Mouse (Mus musculus): ENCODE measurements around the gene Rad51b. TPM values are rescaled to one million over a fixed set of nuclear protein-coding genes. Genes with fewer than 3 reads are reported as not detected.

Rad51b gene
- polyA plus RNA-seq, 1 experiment from 2014 or later = 5.1 TPM

GRCm38 (mm10) chr12:79759180-79759902 is 462.3 kb downstream of the Rad51b start:
- ATAC-seq = peak; percentile 80
- TF ChIP-seq CTCF (IDR thresholded peaks at IDR 0.05) = peak; percentile 62
- CTCF ChIA-PET = interaction anchor here (1.4 kb wide), 1 partner anchor 15 kb away, joined by 3 read pairs; no protein-coding TSS in a partner anchor
- in situ Hi-C loops (cut with MboI; ENCODE audit: low pct_unique_long_range_greater_than_20kb) = loop anchor here (10.0 to 25.0 kb wide), 2 partner anchors 345 to 397 kb away; no protein-coding TSS in a partner anchor
- POLR2A ChIA-PET = interaction anchor here (0.6 to 0.7 kb wide), 2 partner anchors 27 to 490 kb away, joined by 3 read pairs; no protein-coding TSS in a partner anchor
- DNase-seq (ENCODE audit: low read depth, low spot score) = peak; percentile 67
- H3K27me3 ChIP-seq = no peaks in the 10 kb centered on the region

GRCm38 (mm10) chr12:79761217-79761616 is 464.1 kb downstream of the Rad51b start:
- ChIA-PET CTCF (no interaction called here), POLR2A (no interaction called here)
- no peak for TF ChIP-seq CTCF (IDR thresholded peaks at IDR 0.05)
- DNase-seq (ENCODE audit: low read depth, low spot score) (no peak), ATAC-seq (no peak)
- H3K27me3 ChIP-seq = no peaks in the 10 kb centered on the region
- in situ Hi-C loops (cut with MboI; ENCODE audit: low pct_unique_long_range_greater_than_20kb) = loop anchor here (25.0 kb wide), 1 partner anchor 399 kb away; no protein-coding TSS in a partner anchor

- in situ Hi-C loops (cut with MboI; ENCODE audit: low pct_unique_long_range_greater_than_20kb) = loop anchor here (25.0 kb wide), 1 partner anchor 400 kb away; no protein-coding TSS in a partner anchor
- POLR2A ChIA-PET = no interaction called here
- DNase-seq (ENCODE audit: low read depth, low spot score) = no peak
Observed at GRCm38 (mm10) chr12:79762087-79762486, 465.0 kb downstream of the Rad51b start.

GRCm38 (mm10) chr12:79762570-79763275 is 465.6 kb downstream of the Rad51b start:
- ATAC-seq (no peak), DNase-seq (ENCODE audit: low read depth, low spot score) (no peak)
- no peaks in the 10 kb centered on the region for H3K27me3 ChIP-seq
- POLR2A ChIA-PET = no interaction called here
- TF ChIP-seq CTCF (IDR thresholded peaks at IDR 0.05) = no peak
- in situ Hi-C loops (cut with MboI; ENCODE audit: low pct_unique_long_range_greater_than_20kb) = loop anchor here (25.0 kb wide), 1 partner anchor 400 kb away; no protein-coding TSS in a partner anchor
- CTCF ChIA-PET = no interaction called here

More at GRCm38 (mm10) chr12:79762087-79762486, 465.0 kb downstream of the Rad51b start:
- TF ChIP-seq CTCF (IDR thresholded peaks at IDR 0.05) = no peak
- no peaks in the 10 kb centered on the region for H3K27me3 ChIP-seq
- no peak for ATAC-seq
- CTCF ChIA-PET = no interaction called here

GRCm38 (mm10) chr12:79766116-79766515 is 469.0 kb downstream of the Rad51b start:
- CTCF ChIA-PET = no interaction called here

GRCm38 (mm10) chr12:79768741-79769322 is 471.8 kb downstream of the Rad51b start:
- ChIA-PET CTCF (no interaction called here), POLR2A (no interaction called here)
- in situ Hi-C loops (cut with MboI; ENCODE audit: low pct_unique_long_range_greater_than_20kb) = loop anchor here (25.0 kb wide), 1 partner anchor 407 kb away; no protein-coding TSS in a partner anchor
- DNase-seq (ENCODE audit: low read depth, low spot score) (no peak), ATAC-seq (no peak)
- TF ChIP-seq CTCF (IDR thresholded peaks at IDR 0.05) = no peak
- H3K27me3 ChIP-seq = no peaks in the 10 kb centered on the region

More at GRCm38 (mm10) chr12:79766116-79766515, 469.0 kb downstream of the Rad51b start:
- TF ChIP-seq CTCF (IDR thresholded peaks at IDR 0.05) = no peak
- no peak for ATAC-seq
- POLR2A ChIA-PET = no interaction called here
- no peaks in the 10 kb centered on the region for H3K27me3 ChIP-seq
- DNase-seq (ENCODE audit: low read depth, low spot score) = no peak
- in situ Hi-C loops (cut with MboI; ENCODE audit: low pct_unique_long_range_greater_than_20kb) = loop anchor here (25.0 kb wide), 1 partner anchor 404 kb away; no protein-coding TSS in a partner anchor

- in situ Hi-C loops (cut with MboI; ENCODE audit: low pct_unique_long_range_greater_than_20kb) = loop anchor here (25.0 kb wide), 1 partner anchor 407 kb away; no protein-coding TSS in a partner anchor
- no peak for DNase-seq (ENCODE audit: low read depth, low spot score)
Observed at GRCm38 (mm10) chr12:79769763-79770162, 472.7 kb downstream of the Rad51b start.

GRCm38 (mm10) chr12:79771194-79771593 is 474.1 kb downstream of the Rad51b start:
- no peak for TF ChIP-seq CTCF (IDR thresholded peaks at IDR 0.05)
- DNase-seq (ENCODE audit: low read depth, low spot score) (no peak), ATAC-seq (no peak)
- ChIA-PET POLR2A (interaction anchor here (1.3 kb wide), 1 partner anchor 11 kb away, joined by 11 read pairs; no protein-coding TSS in a partner anchor), CTCF (no interaction called here)
- in situ Hi-C loops (cut with MboI; ENCODE audit: low pct_unique_long_range_greater_than_20kb) = loop anchor here (25.0 kb wide), 1 partner anchor 409 kb away; no protein-coding TSS in a partner anchor
- no peaks in the 10 kb centered on the region for H3K27me3 ChIP-seq

More at GRCm38 (mm10) chr12:79769763-79770162, 472.7 kb downstream of the Rad51b start:
- H3K27me3 ChIP-seq = no peaks in the 10 kb centered on the region
- ChIA-PET CTCF (no interaction called here), POLR2A (no interaction called here)
- TF ChIP-seq CTCF (IDR thresholded peaks at IDR 0.05) = no peak
- no peak for ATAC-seq

GRCm38 (mm10) chr12:79771741-79772140 is 474.7 kb downstream of the Rad51b start:
- ChIA-PET POLR2A (no interaction called here), CTCF (no interaction called here)
- in situ Hi-C loops (cut with MboI; ENCODE audit: low pct_unique_long_range_greater_than_20kb) = loop anchor here (25.0 kb wide), 1 partner anchor 409 kb away; no protein-coding TSS in a partner anchor
- DNase-seq (ENCODE audit: low read depth, low spot score) = no peak
- no peaks in the 10 kb centered on the region for H3K27me3 ChIP-seq
- TF ChIP-seq CTCF (IDR thresholded peaks at IDR 0.05) = no peak
- ATAC-seq = no peak

- no peaks in the 10 kb centered on the region for H3K27me3 ChIP-seq
- DNase-seq (ENCODE audit: low read depth, low spot score) (no peak), ATAC-seq (no peak)
- ChIA-PET CTCF (no interaction called here), POLR2A (no interaction called here)
- TF ChIP-seq CTCF (IDR thresholded peaks at IDR 0.05) = no peak
- in situ Hi-C loops (cut with MboI; ENCODE audit: low pct_unique_long_range_greater_than_20kb) = loop anchor here (25.0 kb wide), 1 partner anchor 411 kb away; no protein-coding TSS in a partner anchor
Observed at GRCm38 (mm10) chr12:79773246-79773645, 476.2 kb downstream of the Rad51b start.

Data from Patski (cell line).